Mouse (Mus musculus) B cell, adult 2 months (primary cell): Measurements from ENCODE around the gene Plpp2.

Experiments used
- DNase-seq, 2 experiments: peaks; one replicate each; pipeline ENCODE4 v3.0.0; 2022

The Plpp2 gene

GRCm38 (mm10) chr10:79548971-79549723 is 15.6 kb upstream of the Plpp2 start:
- no peak for DNase-seq

GRCm38 (mm10) chr10:79548546-79548945 is 14.9 kb upstream of the Plpp2 start:
- no peak for DNase-seq

GRCm38 (mm10) chr10:79547148-79547675 is 13.6 kb upstream of the Plpp2 start:
- no peak for DNase-seq

- no peak for DNase-seq
These were observed 12.9 kb upstream of the Plpp2 start for GRCm38 (mm10) chr10:79546483-79546882.

GRCm38 (mm10) chr10:79545891-79546290 is 12.3 kb upstream of the Plpp2 start:
- no peak for DNase-seq

- no peak for DNase-seq
These were observed 11.0 kb upstream of the Plpp2 start for GRCm38 (mm10) chr10:79544631-79545030.

- DNase-seq, result no peak
These were observed 10.4 kb upstream of the Plpp2 start for GRCm38 (mm10) chr10:79543884-79544597.

- DNase-seq, result no peak
These were observed 8.6 kb upstream of the Plpp2 start for GRCm38 (mm10) chr10:79542171-79542570.

- DNase-seq, result no peak
These were observed 7.9 kb upstream of the Plpp2 start for GRCm38 (mm10) chr10:79541522-79541921.

- DNase-seq, result no peak
These were observed 7.2 kb upstream of the Plpp2 start for GRCm38 (mm10) chr10:79540746-79541145.

GRCm38 (mm10) chr10:79539701-79540495 is 6.3 kb upstream of the Plpp2 start:
- DNase-seq, result no peak

GRCm38 (mm10) chr10:79538873-79539272 is 5.3 kb upstream of the Plpp2 start:
- no peak for DNase-seq

- DNase-seq, result no peak
These were observed 4.7 kb upstream of the Plpp2 start for GRCm38 (mm10) chr10:79538323-79538722.

GRCm38 (mm10) chr10:79537781-79538180 is 4.2 kb upstream of the Plpp2 start:
- no peak for DNase-seq

- no peak for DNase-seq
These were observed 3.7 kb upstream of the Plpp2 start for GRCm38 (mm10) chr10:79537271-79537670.

GRCm38 (mm10) chr10:79536461-79537080 is 3.0 kb upstream of the Plpp2 start:
- no peak for DNase-seq

- DNase-seq, result no peak
These were observed 1.8 kb upstream of the Plpp2 start for GRCm38 (mm10) chr10:79535431-79535830.

- no peak for DNase-seq
These were observed 830 bp upstream of the Plpp2 start for GRCm38 (mm10) chr10:79534426-79534825.

GRCm38 (mm10) chr10:79532678-79533077 is 918 bp downstream of the Plpp2 start:
- DNase-seq, result no peak

- no peak for DNase-seq
These were observed 2.0 kb downstream of the Plpp2 start for GRCm38 (mm10) chr10:79531593-79531992.

- DNase-seq, result no peak
These were observed 2.9 kb downstream of the Plpp2 start for GRCm38 (mm10) chr10:79530721-79531120.

- no peak for DNase-seq
These were observed 3.4 kb downstream of the Plpp2 start for GRCm38 (mm10) chr10:79530241-79530640.

GRCm38 (mm10) chr10:79528081-79528480 is 5.5 kb downstream of the Plpp2 start:
- DNase-seq, result no peak
